Mouse (Mus musculus) forebrain, embryonic 16.5 days (tissue): ENCODE measurements around the gene Atf6. TPM values are rescaled to one million over a fixed set of nuclear protein-coding genes. Genes with fewer than 3 reads are reported as not detected.

Experiments
- ATAC-seq: fragments of 200-750 bp; cut with Nextera tagmentation; 2 replicates; pipeline ENCODE4 v1.8.0; 2017; ENCODE audit warnings: mild to moderate bottlenecking, moderate library complexity
- H3K27ac ChIP-seq: fragments of 300-500 bp; sonication (generic); 2 replicates; pipeline ENCODE4 v1.5.1; 2014; ENCODE audit warnings: low read length, control low read depth
- H3K27me3 ChIP-seq: fragments of 300-500 bp; sonication (generic); replicated peaks from 2 replicates; pipeline ENCODE4 v1.6.1; 2014; ENCODE audit warnings: low read length; ENCODE audit not compliant: control insufficient read depth, insufficient read depth
- H3K36me3 ChIP-seq: fragments of 300-500 bp; sonication (generic); 2 replicates; pipeline ENCODE4 v1.6.1; 2014; ENCODE audit not compliant: control insufficient read depth, insufficient read depth
- H3K4me1 ChIP-seq: fragments of 300-500 bp; sonication (generic); replicated peaks from 2 replicates; pipeline ENCODE4 v1.6.1; 2014; ENCODE audit warnings: low read length; ENCODE audit not compliant: control insufficient read depth, insufficient read depth
- H3K4me2 ChIP-seq: fragments of 300-500 bp; sonication (generic); 2 replicates; pipeline ENCODE4 v1.6.1; 2014; ENCODE audit warnings: mild to moderate bottlenecking, low read length, control low read depth
- H3K4me3 ChIP-seq: fragments of 300-500 bp; sonication (generic); replicated peaks from 2 replicates; pipeline ENCODE4 v1.5.1; 2014; ENCODE audit warnings: mild to moderate bottlenecking, low read length, control low read depth
- H3K9ac ChIP-seq: fragments of 300-500 bp; sonication (generic); replicated peaks from 2 replicates; pipeline ENCODE4 v1.6.1; 2014; ENCODE audit warnings: low read depth, low read length, control low read depth
- H3K9me3 ChIP-seq: fragments of 300-500 bp; sonication (generic); 2 replicates; pipeline ENCODE4 v1.6.1; 2016; ENCODE audit warnings: low read length; ENCODE audit not compliant: control insufficient read depth
- WGBS: fragments of 180-500 bp; shearing (Covaris S2); extraction: QIAGEN DNeasy Blood & Tissue Kit; methylation state at CpG from one replicate; pipeline ENCODE4 v1.1.7; 2014; 5-methylcytosine and 5-hydroxymethylcytosine counted together
- polyA plus RNA-seq: library from polyadenylated mRNA; unstranded; fragments of >200 nt; fragmentation: Nextera tagmentation; extraction: Ambion mirVana; gene quantifications from 2 replicates; pipeline ENCODE4 v1.2.1, GENCODE M21; 2015

Atf6 gene
- polyA plus RNA-seq, 1 experiment from 2014 or later = 7.7 TPM

DNA sequence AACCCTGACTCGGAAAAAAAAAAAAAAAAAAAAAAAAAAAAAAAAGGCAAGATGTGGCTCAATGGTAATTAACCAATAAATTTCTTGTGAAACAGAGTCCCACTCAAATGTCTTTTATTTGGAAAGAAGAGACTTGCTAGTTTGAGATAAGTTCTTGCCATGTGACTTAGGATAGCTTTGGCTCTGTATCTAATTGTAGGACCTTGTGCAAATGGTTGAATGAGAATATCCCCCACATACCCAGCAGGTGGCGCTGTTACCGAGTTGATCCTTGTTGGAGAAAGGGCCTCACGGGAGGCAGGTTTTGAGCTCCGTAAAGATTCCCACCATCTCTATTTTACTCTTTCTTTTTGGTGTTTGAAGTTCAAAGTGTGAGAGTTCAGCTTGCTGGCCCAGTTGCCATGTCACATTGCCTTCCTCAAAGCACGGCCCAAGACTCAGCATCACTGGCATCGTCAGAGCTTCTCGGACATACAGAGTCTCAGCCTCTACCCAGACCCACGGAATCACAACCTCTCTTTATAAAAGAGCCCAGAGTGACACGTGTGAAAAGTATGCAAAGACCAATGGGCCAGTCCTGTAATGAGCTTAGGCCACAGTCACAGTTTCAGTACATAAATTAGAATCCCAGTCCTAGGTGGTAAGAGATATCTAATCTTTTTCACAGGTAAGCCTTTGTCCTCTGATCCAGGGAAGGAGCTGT, 34.1 kb upstream of the Atf6 start:
- H3K4me2 ChIP-seq = no peak overlapping the region
- peak; percentile 73 for ATAC-seq

DNA sequence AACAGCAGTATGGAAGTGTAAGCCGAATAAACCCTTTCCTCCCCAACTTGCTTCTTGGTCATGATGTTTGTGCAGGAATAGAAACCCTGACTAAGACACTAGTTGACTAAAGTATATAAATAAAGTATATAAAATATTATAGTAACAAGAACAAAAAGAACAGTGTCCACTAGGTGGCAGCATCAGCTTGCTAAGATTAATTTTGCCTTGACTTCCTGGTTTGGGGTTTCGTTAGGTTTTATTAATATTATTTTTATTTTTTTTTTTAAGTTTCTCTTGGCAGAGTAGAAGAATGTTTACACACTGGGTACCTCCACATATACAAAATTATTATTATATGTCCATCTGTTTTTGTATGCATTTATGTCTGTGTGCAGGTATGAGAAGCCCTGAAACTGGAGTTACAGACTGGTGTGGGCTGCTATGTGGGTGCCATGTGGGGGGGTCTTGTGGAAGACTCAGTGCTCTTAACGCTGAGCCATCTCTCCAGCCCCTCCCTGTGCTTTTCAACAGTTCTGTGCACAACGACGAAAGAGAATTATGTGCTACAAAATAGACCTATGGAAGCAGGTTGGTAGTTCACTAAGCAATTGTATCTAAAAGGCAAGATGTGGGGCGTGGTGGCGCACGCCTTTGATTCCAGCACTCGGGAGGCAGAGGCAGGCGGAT, 33.4 kb upstream of the Atf6 start:
- Histone ChIP-seq H3K4me1 (no peaks in the 10 kb centered on the region), H3K4me2 (0 out of 2 replicates have a peak overlapping the region, but pooled peaks have one; percentile 19), H3K27ac (no peak overlapping the region), H3K9me3 (no peaks in the 10 kb centered on the region), H3K36me3 (no peaks in the 10 kb centered on the region), H3K4me3 (no peak overlapping the region), H3K9ac (no peak overlapping the region), H3K27me3 (peaks cover 6% of the 10 kb centered on the region)
- WGBS = 41% methylated on average over 10 of the region's 10 CpGs
- peak; percentile 47 for ATAC-seq

More for the DNA sequence above, 34.1 kb upstream of the Atf6 start:
- no peak overlapping the region for H3K9ac ChIP-seq
- H3K9me3 ChIP-seq = no peaks in the 10 kb centered on the region
- WGBS = 29% methylated on average over 10 of the region's 10 CpGs
- no peaks in the 10 kb centered on the region for H3K4me1 ChIP-seq
- H3K27me3 ChIP-seq = peaks cover 11% of the 10 kb centered on the region
- no peak overlapping the region for H3K27ac ChIP-seq
- H3K36me3 ChIP-seq = no peaks in the 10 kb centered on the region
- H3K4me3 ChIP-seq = no peak overlapping the region

DNA sequence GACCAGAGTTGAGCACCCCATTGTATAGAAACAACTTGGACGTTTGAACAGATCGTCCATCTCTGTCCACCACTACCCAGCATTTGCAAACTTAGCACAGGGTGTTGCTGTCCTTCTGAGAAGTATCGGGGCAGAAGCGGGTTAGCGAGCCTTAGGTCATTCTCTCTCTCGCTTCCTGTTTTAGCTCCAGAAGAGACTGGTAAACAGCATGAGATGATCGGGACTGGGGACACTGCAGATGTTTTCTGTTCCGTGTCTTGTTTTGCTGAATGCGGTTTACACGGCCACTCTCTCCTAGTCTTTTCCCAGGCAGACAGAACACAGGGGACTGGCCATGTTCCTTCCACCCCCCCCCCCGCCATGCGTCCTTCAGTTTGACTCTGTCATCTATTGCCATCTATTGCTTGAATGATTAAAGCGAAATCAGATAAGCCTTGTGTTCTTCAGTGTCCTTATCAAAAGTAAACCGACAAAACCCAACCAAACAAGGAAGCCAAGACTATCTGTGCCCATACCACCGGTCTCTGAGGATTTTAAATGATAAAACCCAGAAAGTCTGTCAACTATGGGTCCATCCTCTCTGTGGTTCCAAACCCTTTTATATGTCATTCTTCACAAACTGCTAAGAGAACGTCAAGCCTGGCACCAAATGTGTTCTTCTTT, 31.0 kb upstream of the Atf6 start:
- Histone ChIP-seq H3K4me2 (no peak overlapping the region), H3K9ac (no peak overlapping the region), H3K4me1 (no peaks in the 10 kb centered on the region), H3K27me3 (peaks cover 9% of the 10 kb centered on the region; the same call in 1 of the 2 replicates), H3K4me3 (no peak overlapping the region), H3K9me3 (no peaks in the 10 kb centered on the region), H3K27ac (no peak overlapping the region), H3K36me3 (no peaks in the 10 kb centered on the region)
- 80% methylated on average over 16 of the region's 16 CpGs for WGBS
- ATAC-seq = no peak

DNA sequence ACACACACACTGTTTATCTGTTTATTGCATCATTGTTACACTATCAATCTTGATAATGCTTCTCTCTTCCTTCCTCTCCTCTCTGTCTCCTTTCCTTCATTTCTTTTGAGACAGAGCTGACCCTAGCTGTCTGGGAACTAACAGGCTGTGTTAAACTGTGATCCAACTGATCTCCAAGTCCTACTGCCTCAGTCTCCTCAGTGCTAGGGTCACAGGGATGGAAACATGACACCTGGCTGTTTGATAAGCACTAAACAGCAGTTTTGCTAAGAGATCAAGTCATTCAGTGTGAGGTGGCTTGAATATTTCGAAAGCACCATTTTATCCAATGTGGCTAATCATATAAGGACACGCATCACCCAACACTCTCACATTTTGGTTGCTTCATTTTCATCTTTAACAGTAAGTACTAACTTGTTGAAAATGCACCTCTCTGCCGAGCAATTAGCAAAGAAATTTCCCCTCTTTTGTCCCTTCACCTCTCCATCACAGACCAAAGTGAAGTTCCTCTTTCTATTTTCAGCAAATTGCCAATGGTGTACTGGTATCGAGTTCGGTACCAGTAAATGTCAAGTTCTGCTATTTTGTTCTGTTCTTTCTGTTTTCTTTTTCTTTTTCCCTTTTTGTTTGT, 29.2 kb upstream of the Atf6 start:
- ATAC-seq = no peak
- no peaks in the 10 kb centered on the region for H3K4me1 ChIP-seq
- H3K9me3 ChIP-seq = no peaks in the 10 kb centered on the region
- H3K9ac ChIP-seq = no peak overlapping the region
- no peak overlapping the region for H3K27ac ChIP-seq
- H3K4me2 ChIP-seq = no peak overlapping the region
- H3K4me3 ChIP-seq = no peak overlapping the region
- H3K27me3 ChIP-seq = 0 out of 2 replicates have a peak, but pooled peaks cover 5% of the 10 kb centered on the region
- 81% methylated on average over 5 of the region's 5 CpGs for WGBS
- no peaks in the 10 kb centered on the region for H3K36me3 ChIP-seq

DNA sequence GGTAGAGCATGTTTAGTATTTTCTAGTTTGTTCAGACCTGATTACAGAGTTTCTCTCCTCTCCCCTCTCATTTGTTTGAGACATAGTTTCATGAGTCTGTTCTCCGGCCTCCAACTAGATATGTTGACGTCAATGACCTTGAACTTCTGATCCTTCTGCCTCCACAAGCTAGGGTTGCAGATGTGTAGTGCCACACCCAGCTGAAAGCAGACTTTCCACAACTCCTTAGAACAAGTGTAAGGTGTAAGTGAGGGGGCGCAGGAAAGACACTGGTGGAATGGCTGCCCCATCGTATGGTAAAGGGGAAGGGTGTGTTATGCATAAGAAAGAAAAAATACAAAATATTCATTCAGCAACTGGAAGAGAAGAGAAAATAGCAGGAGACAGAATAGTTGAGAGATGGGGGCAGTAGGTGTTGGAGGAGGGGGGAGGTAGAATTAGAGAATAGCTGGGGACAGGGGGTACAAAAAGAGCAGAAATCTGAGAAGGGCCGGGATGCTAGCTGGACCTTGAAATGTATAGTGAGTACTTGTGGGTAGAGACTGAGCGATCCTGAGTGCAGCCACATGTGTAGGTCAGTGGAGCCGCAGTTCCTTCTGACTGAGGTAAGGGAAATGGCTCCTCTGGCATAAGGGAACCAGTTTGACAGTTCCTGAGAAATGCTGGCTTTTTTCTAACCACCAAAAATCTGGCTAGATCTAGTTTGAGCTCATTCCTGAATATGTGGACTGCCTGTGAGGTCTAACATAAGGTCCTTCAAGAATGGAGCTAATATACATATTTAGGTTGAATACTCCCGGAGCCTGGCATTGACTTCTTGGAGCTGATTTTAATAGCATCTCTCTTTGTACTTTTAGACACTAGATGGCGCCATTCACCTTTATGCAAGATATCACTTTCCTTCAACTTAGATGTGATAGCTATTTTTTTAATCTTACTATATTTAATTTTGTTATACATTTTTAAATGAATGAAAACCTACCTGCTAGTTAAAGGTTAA, 27.3 kb upstream of the Atf6 start:
- peak; percentile 26; the same call in 1 of the 2 replicates for ATAC-seq
- Histone ChIP-seq H3K36me3 (no peaks in the 10 kb centered on the region), H3K4me2 (no peak overlapping the region), H3K27me3 (0 out of 2 replicates have a peak, but pooled peaks cover 5% of the 10 kb centered on the region), H3K4me3 (no peak overlapping the region), H3K27ac (no peak overlapping the region), H3K4me1 (no peaks in the 10 kb centered on the region), H3K9ac (no peak overlapping the region), H3K9me3 (no peaks in the 10 kb centered on the region)
- WGBS = 65% methylated on average over 9 of the region's 9 CpGs

DNA sequence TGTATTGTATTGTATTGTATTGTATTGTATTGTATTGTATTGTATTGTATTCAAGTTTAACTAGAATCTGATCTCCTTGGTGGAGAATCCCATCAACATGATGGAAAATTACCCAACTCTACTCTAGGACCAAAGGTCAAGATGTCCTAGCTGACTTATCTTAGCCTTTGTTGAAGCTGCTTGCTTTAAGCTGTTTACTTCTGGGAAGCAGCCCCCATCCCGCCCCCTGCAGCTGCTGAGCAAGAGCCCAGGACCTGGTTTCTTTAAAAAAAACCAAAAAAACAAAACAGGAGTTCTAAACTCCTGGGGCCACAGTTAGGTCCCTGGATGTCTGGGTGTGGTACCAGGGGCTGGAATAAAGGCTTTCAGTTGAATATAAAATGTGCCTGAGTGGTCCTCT, 24.7 kb upstream of the Atf6 start:
- Histone ChIP-seq H3K9me3 (no peaks in the 10 kb centered on the region), H3K4me1 (no peaks in the 10 kb centered on the region), H3K9ac (no peak overlapping the region), H3K4me2 (no peak overlapping the region), H3K4me3 (no peak overlapping the region), H3K36me3 (no peaks in the 10 kb centered on the region), H3K27me3 (0 out of 2 replicates have a peak, but pooled peaks cover 2% of the 10 kb centered on the region), H3K27ac (no peak overlapping the region)
- 41% methylated on average over 1 of the region's 1 CpGs for WGBS
- ATAC-seq = no peak

DNA sequence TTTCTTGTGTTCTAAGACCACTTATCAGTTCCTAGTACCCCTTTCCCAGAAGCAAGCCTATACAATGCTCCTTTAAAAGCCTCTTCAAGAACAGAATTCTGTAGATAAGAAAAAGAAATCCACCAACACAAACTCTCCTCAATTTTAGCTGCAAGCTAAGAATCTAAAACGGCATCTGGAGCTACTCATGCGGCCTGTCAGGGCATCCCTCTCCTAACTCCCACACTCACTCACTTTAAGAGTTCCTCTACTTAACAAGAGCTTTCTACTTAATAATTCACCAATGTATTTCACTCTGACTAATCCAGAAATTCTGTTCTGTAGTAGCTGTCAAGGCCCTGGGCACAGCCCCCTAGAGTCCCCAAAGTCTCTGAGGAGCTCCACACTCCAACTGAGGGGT, 24.1 kb upstream of the Atf6 start:
- H3K27me3 ChIP-seq = 0 out of 2 replicates have a peak, but pooled peaks cover 2% of the 10 kb centered on the region
- H3K36me3 ChIP-seq = no peaks in the 10 kb centered on the region
- H3K9me3 ChIP-seq = no peaks in the 10 kb centered on the region
- H3K4me3 ChIP-seq = no peak overlapping the region
- no peak overlapping the region for H3K4me2 ChIP-seq
- H3K9ac ChIP-seq = no peak overlapping the region
- ATAC-seq = no peak
- WGBS = 88% methylated on average over 2 of the region's 2 CpGs
- no peaks in the 10 kb centered on the region for H3K4me1 ChIP-seq
- no peak overlapping the region for H3K27ac ChIP-seq

DNA sequence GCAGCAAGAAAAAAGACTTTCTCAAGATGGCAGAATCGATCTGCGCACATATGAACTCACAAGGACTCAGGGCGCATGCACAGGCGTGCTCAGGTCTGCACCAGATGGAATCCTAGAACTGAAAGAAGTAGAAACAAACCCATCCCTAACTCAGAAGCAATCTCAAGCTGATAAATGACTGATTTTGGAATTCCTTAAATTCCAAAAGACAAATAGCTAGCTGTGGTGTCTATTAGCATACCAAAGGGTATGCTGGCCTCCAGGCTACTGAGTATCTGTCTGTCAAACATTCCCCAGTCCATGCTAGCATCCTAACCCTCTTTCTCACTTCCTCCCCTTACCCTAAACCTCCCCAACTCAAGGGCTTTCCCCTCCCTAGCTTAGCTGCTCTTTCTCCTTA, 21.7 kb upstream of the Atf6 start:
- no peak for ATAC-seq

More for the DNA sequence above, 21.7 kb upstream of the Atf6 start:
- H3K4me1 ChIP-seq = peaks cover 4% of the 10 kb centered on the region
- 81% methylated on average over 4 of the region's 4 CpGs for WGBS
- no peaks in the 10 kb centered on the region for H3K36me3 ChIP-seq
- H3K9ac ChIP-seq = no peak overlapping the region
- H3K9me3 ChIP-seq = no peaks in the 10 kb centered on the region
- H3K4me2 ChIP-seq = no peak overlapping the region
- H3K4me3 ChIP-seq = no peak overlapping the region
- no peaks in the 10 kb centered on the region for H3K27me3 ChIP-seq
- H3K27ac ChIP-seq = no peak overlapping the region
